In the genomic region with DNA sequence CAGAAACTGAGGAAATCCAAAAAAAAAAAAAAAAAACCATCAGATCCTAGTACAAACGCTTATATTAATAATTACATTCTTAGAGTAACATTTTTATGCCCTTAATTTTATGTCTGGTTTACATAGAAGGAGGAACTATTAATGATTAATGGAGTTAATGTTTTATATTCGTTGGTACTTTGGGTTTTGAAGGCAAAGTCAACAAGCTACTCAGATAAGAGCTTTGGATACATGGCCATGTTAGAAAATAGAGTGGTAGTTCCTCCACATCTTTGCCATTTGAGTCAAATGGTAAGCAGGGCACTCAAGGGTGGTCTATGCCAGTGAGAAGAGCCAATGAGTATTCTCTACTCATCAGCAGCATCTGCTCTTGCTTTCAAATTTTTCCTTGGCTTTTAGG, we compare ENCODE assay signal across 19 mouse cellular contexts.
DNase-seq lines count a peak whose midpoint lies in the region; ATAC-seq and TF ChIP-seq lines count a peak whose summit lies in the region.
"Had no signal": no experiment of that assay in that cellular context is flagged by ENCODE, and none has a peak within 500 bp of the region (broad histone marks: within the 10 kb centered on the region; RNA-seq: fewer than 3 reads in every experiment).

No protein-coding gene starts in this region.

- no peak for ATAC-seq in liver, embryonic 14.5 days (ENCODE audit: insufficient read depth)
- no peak for ATAC-seq in liver, embryonic 12.5 days
- no peak for ATAC-seq in liver, embryonic 16.5 days (ENCODE audit: low read depth)
- ATAC-seq in midbrain, embryonic 16.5 days: no peak
- ATAC-seq: CD4-positive, CD25-positive, alpha-beta regulatory T cell, adult 4 months; forebrain, embryonic 15.5 days had no signal

- no peak for TF ChIP-seq POLR2A in kidney, adult 2 months (IDR thresholded peaks at IDR 0.05; ENCODE audit: low read depth, low read length)

- no peak overlapping the region for H3K9ac ChIP-seq in liver, embryonic 14.5 days (replicated peaks)
- no peak overlapping the region for H3K9ac ChIP-seq in liver, embryonic 12.5 days
- no peak overlapping the region for H3K9ac ChIP-seq in liver, embryonic 16.5 days (ENCODE audit: low read depth, low read length)
- no peak overlapping the region for H3K9ac ChIP-seq in midbrain, embryonic 16.5 days (ENCODE audit: low read depth, low read length)
- H3K9ac ChIP-seq: embryonic facial prominence, embryonic 12.5 days; forebrain, embryonic 15.5 days; heart, embryonic 12.5 days had no signal

- H3K36me3 ChIP-seq in kidney, adult 2 months (ENCODE audit: control insufficient read depth, insufficient read depth, low read length): peaks cover 4% of the 10 kb centered on the region; the same call in 1 of the 2 replicates
- peaks cover 88% of the 10 kb centered on the region for H3K36me3 ChIP-seq in liver, embryonic 14.5 days (replicated peaks; ENCODE audit: control insufficient read depth, insufficient read depth, low read depth)
- H3K36me3 ChIP-seq in liver, embryonic 12.5 days: peaks cover 94% of the 10 kb centered on the region
- peaks cover 81% of the 10 kb centered on the region for H3K36me3 ChIP-seq in liver, embryonic 16.5 days (ENCODE audit: control insufficient read depth, insufficient read depth)
- H3K36me3 ChIP-seq in midbrain, embryonic 16.5 days (ENCODE audit: control insufficient read depth, insufficient read depth, low read length): peaks cover 10% of the 10 kb centered on the region; the same call in 1 of the 2 replicates

- TF ChIP-seq EP300 in liver, embryonic 14.5 days (IDR thresholded peaks at IDR 0.05; ENCODE audit: low read depth): no peak

- no peaks in the 10 kb centered on the region for H3K9me3 ChIP-seq in liver, embryonic 14.5 days (ENCODE audit: control insufficient read depth, low read length)
- H3K9me3 ChIP-seq in liver, embryonic 12.5 days (replicated peaks): no peaks in the 10 kb centered on the region
- H3K9me3 ChIP-seq in liver, embryonic 16.5 days (replicated peaks; ENCODE audit: control insufficient read depth, low read length): no peaks in the 10 kb centered on the region
- 0 out of 2 replicates have a peak, but pooled peaks cover 3% of the 10 kb centered on the region for H3K9me3 ChIP-seq in midbrain, embryonic 16.5 days (replicated peaks; ENCODE audit: control insufficient read depth, low read length, poor library complexity, severe bottlenecking)
- H3K9me3 ChIP-seq: forebrain, embryonic 15.5 days; G1E; heart, embryonic 12.5 days; hindbrain, embryonic 10.5 days had no signal

- intact Hi-C loops in gastrocnemius, postnatal 36 days (cut with DNase I): no loop called here

- H3K27ac ChIP-seq in kidney, adult 2 months (ENCODE audit: insufficient read depth, low read depth, low read length): peak overlapping the region; percentile 68
- peak overlapping the region; percentile 22; the same call in 1 of the 2 replicates for H3K27ac ChIP-seq in liver, embryonic 14.5 days
- no peak overlapping the region; the same call in 1 of the 2 replicates for H3K27ac ChIP-seq in liver, embryonic 12.5 days
- H3K27ac ChIP-seq in liver, embryonic 16.5 days (ENCODE audit: low read length): peak overlapping the region; percentile 66
- H3K27ac ChIP-seq in midbrain, embryonic 16.5 days (ENCODE audit: low read length): no peak overlapping the region
- H3K27ac ChIP-seq: embryonic facial prominence, embryonic 12.5 days; forebrain, embryonic 15.5 days; hindbrain, embryonic 10.5 days had no signal

- no peak for TF ChIP-seq CTCF in kidney, adult 2 months (conservative IDR thresholded peaks at IDR 0.05; ENCODE audit: insufficient read depth, insufficient read length, low read depth, low read length)
- TF ChIP-seq CTCF in liver, embryonic 14.5 days (IDR thresholded peaks at IDR 0.05; ENCODE audit: low read depth): no peak

- H3K4me3 ChIP-seq in kidney, adult 2 months (ENCODE audit: insufficient read depth, low read depth, low read length): no peak overlapping the region
- H3K4me3 ChIP-seq in liver, embryonic 14.5 days (ENCODE audit: insufficient read depth in 1 of 2, low read depth in 2 of 2, low read length in 2 of 2): no peak overlapping the region
- no peak overlapping the region for H3K4me3 ChIP-seq in liver, embryonic 12.5 days
- H3K4me3 ChIP-seq in liver, embryonic 16.5 days (ENCODE audit: low read depth, low read length): no peak overlapping the region
- no peak overlapping the region for H3K4me3 ChIP-seq in midbrain, embryonic 16.5 days (ENCODE audit: low read depth, low read length)
- H3K4me3 ChIP-seq: embryonic facial prominence, embryonic 12.5 days; forebrain, embryonic 15.5 days; heart, embryonic 12.5 days; hindbrain, embryonic 10.5 days had no signal

- 26% methylated on average over 2 of the region's 2 CpGs for WGBS in kidney, adult 2 months
- 75% methylated on average over 2 of the region's 2 CpGs for WGBS in liver, embryonic 14.5 days (ENCODE audit: insufficient replicate concordance)
- WGBS in liver, embryonic 12.5 days (ENCODE audit: insufficient replicate concordance): 71% methylated on average over 2 of the region's 2 CpGs
- WGBS in liver, embryonic 16.5 days (ENCODE audit: insufficient replicate concordance): 69% methylated on average over 2 of the region's 2 CpGs
- WGBS in midbrain, embryonic 16.5 days: 93% methylated on average over 2 of the region's 2 CpGs

- no peaks in the 10 kb centered on the region for H3K27me3 ChIP-seq in kidney, adult 2 months (replicated peaks; ENCODE audit: control insufficient read depth, insufficient read depth, low read length)
- no peaks in the 10 kb centered on the region for H3K27me3 ChIP-seq in liver, embryonic 14.5 days (ENCODE audit: control insufficient read depth, insufficient read depth, low read length)
- no peaks in the 10 kb centered on the region for H3K27me3 ChIP-seq in liver, embryonic 12.5 days (replicated peaks)
- no peaks in the 10 kb centered on the region for H3K27me3 ChIP-seq in liver, embryonic 16.5 days (ENCODE audit: control insufficient read depth, insufficient read depth, low read depth, low read length)
- H3K27me3 ChIP-seq in midbrain, embryonic 16.5 days (ENCODE audit: control insufficient read depth, insufficient read depth, low read depth, low read length): no peaks in the 10 kb centered on the region
- H3K27me3 ChIP-seq: embryonic facial prominence, embryonic 12.5 days; forebrain, embryonic 15.5 days; heart, embryonic 12.5 days had no signal

- H3K4me1 ChIP-seq in kidney, adult 2 months (ENCODE audit: control insufficient read depth, insufficient read depth, low read length): peaks cover 3% of the 10 kb centered on the region; the same call in 1 of the 2 replicates
- H3K4me1 ChIP-seq in liver, embryonic 14.5 days (replicated peaks; ENCODE audit: control insufficient read depth in 2 of 2, insufficient read depth in 2 of 2, low read length in 1 of 2): peaks cover 13 to 24% of the 10 kb centered on the region in 2 experiments
- H3K4me1 ChIP-seq in liver, embryonic 12.5 days: peaks cover 80% of the 10 kb centered on the region
- peaks cover 48% of the 10 kb centered on the region for H3K4me1 ChIP-seq in liver, embryonic 16.5 days (ENCODE audit: control insufficient read depth, low read depth, low read length)
- H3K4me1 ChIP-seq in midbrain, embryonic 16.5 days (ENCODE audit: control insufficient read depth, insufficient read depth, low read length): no peaks in the 10 kb centered on the region
- H3K4me1 ChIP-seq: embryonic facial prominence, embryonic 12.5 days; forebrain, embryonic 15.5 days; heart, embryonic 12.5 days; hindbrain, embryonic 10.5 days had no signal

- DNase-seq in kidney, adult 2 months: peak; percentile 12
- no peak for DNase-seq in kidney, postnatal 25 days
- DNase-seq in liver, embryonic 14.5 days (ENCODE audit: low read depth in 3 of 3, low spot score in 3 of 3): no peak
- DNase-seq in gastrocnemius, postnatal 36 days: no peak
- DNase-seq: adrenal gland, adult 8-10 months; adrenal gland, postnatal 36 days; B cell, adult 2 months; cerebellum, adult 8-10 months; cerebellum, postnatal 25 days; gastrocnemius, postnatal 10 days had no signal

- peak overlapping the region; percentile 18; the same call in 1 of the 2 replicates for H3K4me2 ChIP-seq in liver, embryonic 14.5 days (ENCODE audit: low read depth)
- no peak overlapping the region for H3K4me2 ChIP-seq in liver, embryonic 12.5 days
- peak overlapping the region; percentile 34; the same call in 1 of the 2 replicates for H3K4me2 ChIP-seq in liver, embryonic 16.5 days (ENCODE audit: low read depth, low read length)
- no peak overlapping the region for H3K4me2 ChIP-seq in midbrain, embryonic 16.5 days (ENCODE audit: low read length)
- H3K4me2 ChIP-seq: embryonic facial prominence, embryonic 12.5 days; forebrain, embryonic 15.5 days; heart, embryonic 12.5 days had no signal

Comparison
In these comparisons a context has a peak if more than half of its experiments do, and no peak if none do; other contexts are left out.
1. H3K27ac ChIP-seq: peak in kidney, adult 2 months (single experiment), liver, embryonic 14.5 days (single experiment) and liver, embryonic 16.5 days (single experiment); none in liver, embryonic 12.5 days (single experiment) and midbrain, embryonic 16.5 days (single experiment).
2. H3K4me2 ChIP-seq: peak in liver, embryonic 14.5 days (single experiment) and liver, embryonic 16.5 days (single experiment); none in liver, embryonic 12.5 days (single experiment) and midbrain, embryonic 16.5 days (single experiment).